ENCODE assay signal across 8 mouse cellular contexts in genomic region chr19:36348161-36348800, GRCm38 (mm10). TPM values are rescaled to one million over a fixed set of nuclear protein-coding genes. Genes with fewer than 3 reads are reported as not detected.
A peak's percentile ranks its signal among the peaks of the same experiment; 100 is the strongest.
DNase-seq lines count a peak whose midpoint lies in the region; ATAC-seq lines count a peak whose summit lies in the region.

Gene Pcgf5, plus strand, starts transcription at chr19:36348309.

- peak within 1 kb of the TSS; percentile 96 for H3K4me2 ChIP-seq in hindbrain, embryonic 14.5 days (replicated peaks)

- H3K27me3 ChIP-seq in hindbrain, embryonic 14.5 days (ENCODE audit: control insufficient read depth, insufficient read depth, low read length), result peaks cover 49% of the 10 kb centered on the region

- peak within 1 kb of the TSS; percentile 64 for H3K9ac ChIP-seq in hindbrain, embryonic 14.5 days

- peaks cover 6% of the 10 kb centered on the region for H3K4me1 ChIP-seq in hindbrain, embryonic 14.5 days (replicated peaks; ENCODE audit: control insufficient read depth, insufficient read depth, low read length)

- under 1% methylated on average over 88 of the region's 92 CpGs for WGBS in hindbrain, embryonic 14.5 days

- H3K36me3 ChIP-seq in hindbrain, embryonic 14.5 days (replicated peaks; ENCODE audit: control insufficient read depth, insufficient read depth), result no peaks in the 10 kb centered on the region

- H3K27ac ChIP-seq in hindbrain, embryonic 14.5 days, result no peak within 1 kb of the TSS

- H3K4me3 ChIP-seq in hindbrain, embryonic 14.5 days (replicated peaks; ENCODE audit: low read length), result peak within 1 kb of the TSS; percentile 87

- ATAC-seq in hindbrain, embryonic 14.5 days (ENCODE audit: low FRiP score), result peak; percentile 73

- DNase-seq in NIH3T3 (ENCODE audit: low read depth), result peak; percentile 82
- DNase-seq in cerebellum, postnatal 14 days, result peak; percentile 61 to 73
- peak; percentile 69 to 74 for DNase-seq in frontal cortex, postnatal 36 days (ENCODE audit: low spot score in 2 of 2)
- peak; percentile 49 for DNase-seq in hindbrain, embryonic 14.5 days (ENCODE audit: low spot score)
- peak; percentile 75 to 79 for DNase-seq in layer of hippocampus, postnatal 36 days
- DNase-seq in lung, postnatal 25 days (ENCODE audit: low spot score), result peak; percentile 72
- DNase-seq in ovary, postnatal 36 days (ENCODE audit: low spot score), result peak; percentile 75
- DNase-seq in thymus, postnatal 14 days, result peak; percentile 80

- no peaks in the 10 kb centered on the region for H3K9me3 ChIP-seq in hindbrain, embryonic 14.5 days (ENCODE audit: control insufficient read depth, low read length)

RNA-seq across cellular contexts. Expression of gene Pcgf5, which starts in this region (rescaled TPM):
- 7.6 and 8.9 TPM in 2 replicates for polyA plus RNA-seq in hindbrain, embryonic 14.5 days (2014; fragmentation: Nextera tagmentation; extraction: Ambion mirVana)
- total RNA-seq in layer of hippocampus, postnatal 36 days (2021), result 10 to 100 TPM; 19.2 to 19.7 TPM
